Mouse (Mus musculus) ES-E14 (cell line): ENCODE results near the gene H2-T24. TPM values are rescaled to one million over a fixed set of nuclear protein-coding genes. Genes with fewer than 3 reads are reported as not detected.

Experiments
- DNase-seq: peaks from one replicate; pipeline ENCODE4 v3.0.0-alpha.2; 2013; ENCODE audit warnings: low read depth, low spot score
- H3K27ac ChIP-seq: 2 replicates; pipeline ENCODE4 v1.5.1; 2012; ENCODE audit warnings: low read depth, mild to moderate bottlenecking, low read length, moderate library complexity, mixed read lengths; ENCODE audit not compliant: poor library complexity, insufficient read depth, severe bottlenecking
- H3K36me3 ChIP-seq: 2 replicates; pipeline ENCODE4 v1.6.1; 2012; ENCODE audit warnings: mild to moderate bottlenecking, low read length, moderate library complexity, mixed read lengths; ENCODE audit not compliant: control insufficient read depth, poor library complexity, insufficient read depth, severe bottlenecking
- H3K4me1 ChIP-seq, 2 experiments: fragments of 150-350 bp in 1 of 2; sonication (generic) in 1 of 2; 2 replicates each; pipeline ENCODE4 v1.6.1; 2012; ENCODE audit warnings: low read length in 2 of 2, mild to moderate bottlenecking in 1 of 2, mixed read lengths in 1 of 2; ENCODE audit not compliant: control insufficient read depth in 2 of 2, insufficient read depth in 2 of 2, poor library complexity in 1 of 2
- H3K4me3 ChIP-seq, 2 experiments: fragments of 150-350 bp in 1 of 2; sonication (generic) in 1 of 2; 2 replicates each; pipeline ENCODE4 v1.5.1; 2012; ENCODE audit warnings: low read length in 2 of 2, low read depth in 1 of 2, mild to moderate bottlenecking in 1 of 2, mixed read lengths in 1 of 2; ENCODE audit not compliant: insufficient read depth in 1 of 2, poor library complexity in 1 of 2, severe bottlenecking in 1 of 2
- H3K9ac ChIP-seq: 2 replicates; pipeline ENCODE4 v1.6.1; 2012; ENCODE audit warnings: low read depth, mild to moderate bottlenecking, low read length, mixed read lengths; ENCODE audit not compliant: poor library complexity, insufficient read depth, severe bottlenecking
- H3K9me3 ChIP-seq: fragments of 150-350 bp; sonication (generic); 2 replicates; pipeline ENCODE4 v1.6.1; 2012; ENCODE audit warnings: low read depth, mild to moderate bottlenecking, low read length; ENCODE audit not compliant: control insufficient read depth, insufficient read depth
- CHD2 ChIP-seq: IDR thresholded peaks from 2 replicates; pipeline ENCODE4 v1.6.1; 2014; ENCODE audit warnings: mild to moderate bottlenecking, low read depth, low read length, inconsistent platforms
- HCFC1 ChIP-seq: IDR thresholded peaks from 2 replicates; pipeline ENCODE4 v1.6.1; 2012; ENCODE audit warnings: low read length, inconsistent platforms, borderline replicate concordance; ENCODE audit not compliant: insufficient read depth
- MAFK ChIP-seq: IDR thresholded peaks from 2 replicates; pipeline ENCODE4 v1.6.1; 2014; ENCODE audit warnings: mild to moderate bottlenecking, low read depth, low read length, inconsistent platforms; ENCODE audit not compliant: insufficient read depth
- ZC3H11A ChIP-seq: IDR thresholded peaks from 2 replicates; pipeline ENCODE4 v1.6.1; 2012; ENCODE audit warnings: low read depth, mild to moderate bottlenecking, inconsistent platforms, low read length, borderline replicate concordance
- ZNF384 ChIP-seq: IDR thresholded peaks from 2 replicates; pipeline ENCODE4 v1.6.1; 2012; ENCODE audit warnings: low read depth, low read length, inconsistent platforms
- in situ Hi-C, 2 experiments: fragments of 600-800 bp; cut with MboI; formaldehyde crosslinking; loops; one replicate each; pipeline ENCODE4 v1.15.1; 2025; ENCODE audit warnings: low sequenced_read_pairs in 2 of 2, inconsistent platforms in 1 of 2; ENCODE audit not compliant: unreplicated experiment in 2 of 2
- total RNA-seq: library from RNA; depleted of rRNA; stranded (reverse); fragments of 300-350 nt; gene quantifications from 2 replicates; pipeline ENCODE4 v1.2.3, GENCODE M21; 2012

The H2-T24 gene
- total RNA-seq, 1 experiment = not detected

DNA sequence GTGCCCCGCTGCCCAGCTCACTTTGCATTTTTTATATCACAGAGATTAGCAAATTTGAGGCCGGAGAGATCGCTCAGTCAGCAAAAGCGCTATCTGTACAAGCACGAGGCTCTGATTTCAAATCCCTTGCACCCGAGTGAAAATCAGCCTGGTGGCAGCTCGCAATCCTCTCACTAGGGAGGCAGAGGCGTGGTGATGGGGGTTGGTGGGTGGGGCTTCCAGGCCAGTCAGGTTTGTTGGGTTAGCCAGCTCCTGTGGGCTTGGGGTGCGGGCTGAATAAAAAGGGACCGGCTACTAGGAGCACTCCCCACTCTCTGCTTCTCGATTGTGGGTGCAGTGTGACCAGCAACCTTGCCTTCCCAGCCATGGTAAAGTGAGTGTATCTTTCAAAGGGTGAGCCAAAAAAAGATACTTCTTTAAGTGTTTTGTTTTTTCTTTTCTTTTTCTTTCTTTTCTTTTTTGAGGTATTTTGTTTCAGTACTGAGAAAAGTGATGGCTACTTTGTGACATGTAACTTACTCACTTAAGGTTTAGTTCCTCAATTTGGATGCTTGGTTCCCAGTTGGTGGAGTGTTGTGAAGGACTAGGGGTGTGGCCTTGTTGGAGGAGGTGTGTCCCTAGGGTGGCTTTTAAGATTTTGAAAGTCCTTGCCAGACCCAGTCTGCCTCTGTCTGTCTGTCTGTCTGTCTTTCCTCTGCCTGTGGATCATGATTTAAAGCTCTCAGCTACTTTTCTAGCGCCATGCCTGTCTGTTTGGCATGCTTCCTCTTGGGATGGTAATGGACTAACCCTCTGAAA lies 22.4 kb downstream of the H2-T24 start:
- Histone ChIP-seq H3K27ac (no peak overlapping the region), H3K4me1 (peaks cover 5 to 12% of the 10 kb centered on the region in 2 experiments), H3K36me3 (no peaks in the 10 kb centered on the region), H3K9ac (no peak overlapping the region), H3K4me3 (peak overlapping the region in 1 of 2 experiments; percentile 28; a peak in 1 of 4 replicates), H3K9me3 (no peaks in the 10 kb centered on the region)
- TF ChIP-seq ZNF384 (no peak), ZC3H11A (no peak), MAFK (no peak), CHD2 (no peak), HCFC1 (no peak)
- in situ Hi-C loops = loop anchor here (10.0 to 25.0 kb wide), 2 partner anchors 114 to 117 kb away; partner anchors contain the start of gene Gm19684 (in 1 of the 2)
- DNase-seq = no peak

DNA sequence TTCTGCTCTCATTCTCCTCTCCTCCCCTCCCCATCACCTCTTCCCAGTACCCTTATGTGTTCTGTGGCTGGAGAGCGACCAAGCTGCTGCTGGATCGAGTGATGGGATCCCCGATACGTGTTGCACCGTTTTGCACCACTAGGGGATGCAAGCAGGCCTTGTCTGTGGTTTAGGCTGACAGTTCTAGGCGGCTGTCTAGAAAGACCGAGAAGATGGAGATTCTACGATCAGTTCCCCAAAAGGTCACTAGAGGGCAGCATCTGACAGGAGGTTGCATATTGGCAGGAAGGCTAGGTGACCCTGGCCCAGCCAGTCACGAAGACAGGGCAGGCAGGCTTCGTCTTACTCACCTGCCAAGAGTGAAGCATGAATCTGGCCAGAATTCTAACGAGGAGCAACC lies 23.4 kb downstream of the H2-T24 start:
- Histone ChIP-seq H3K27ac (no peak overlapping the region), H3K4me1 (peaks cover 5 to 13% of the 10 kb centered on the region in 2 experiments), H3K4me3 (no peak overlapping the region), H3K9ac (no peak overlapping the region), H3K36me3 (no peaks in the 10 kb centered on the region), H3K9me3 (no peaks in the 10 kb centered on the region)
- in situ Hi-C loops = loop anchor here (10.0 to 25.0 kb wide), 2 partner anchors 115 to 118 kb away; partner anchors contain the start of gene Gm19684 (in 1 of the 2)
- peak; percentile 100 for DNase-seq
- TF ChIP-seq HCFC1 (peak; percentile 61; the same call in 1 of the 2 replicates), ZC3H11A (peak; percentile 68; the same call in 1 of the 2 replicates), MAFK (no peak), ZNF384 (0 out of 2 replicates have a peak, but pooled peaks have one; percentile 42), CHD2 (no peak)

DNA sequence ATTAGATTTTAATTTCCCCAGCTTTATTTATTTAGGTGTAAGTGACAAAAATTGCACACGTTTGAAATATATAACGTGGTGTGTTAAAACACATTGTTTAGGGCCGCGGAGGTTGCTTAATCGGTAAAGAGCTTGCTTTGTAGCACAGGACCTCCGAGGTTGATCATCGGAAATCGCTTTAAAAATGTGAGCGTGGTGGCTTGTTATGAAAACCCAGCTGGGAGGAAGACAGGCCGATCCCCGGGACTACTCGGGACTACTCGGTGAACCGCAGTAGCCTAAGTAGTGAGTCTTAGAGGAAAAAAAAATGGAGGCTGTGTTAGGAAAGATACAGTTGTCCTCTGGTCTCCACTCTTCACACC lies 25.5 kb downstream of the H2-T24 start:
- H3K27ac ChIP-seq = no peak overlapping the region
- peaks cover 5 to 8% of the 10 kb centered on the region in 2 experiments for H3K4me1 ChIP-seq
- H3K9me3 ChIP-seq = no peaks in the 10 kb centered on the region
- TF ChIP-seq HCFC1 (no peak), CHD2 (no peak), ZNF384 (no peak), MAFK (no peak), ZC3H11A (no peak)
- peak overlapping the region; percentile 77 for H3K9ac ChIP-seq
- DNase-seq = no peak
- in situ Hi-C loops = loop anchor here (10.0 to 25.0 kb wide), 2 partner anchors 117 to 120 kb away; partner anchors contain the start of gene Gm19684 (in 1 of the 2)
- H3K4me3 ChIP-seq = peak overlapping the region; percentile 74 to 93
- no peaks in the 10 kb centered on the region for H3K36me3 ChIP-seq

DNA sequence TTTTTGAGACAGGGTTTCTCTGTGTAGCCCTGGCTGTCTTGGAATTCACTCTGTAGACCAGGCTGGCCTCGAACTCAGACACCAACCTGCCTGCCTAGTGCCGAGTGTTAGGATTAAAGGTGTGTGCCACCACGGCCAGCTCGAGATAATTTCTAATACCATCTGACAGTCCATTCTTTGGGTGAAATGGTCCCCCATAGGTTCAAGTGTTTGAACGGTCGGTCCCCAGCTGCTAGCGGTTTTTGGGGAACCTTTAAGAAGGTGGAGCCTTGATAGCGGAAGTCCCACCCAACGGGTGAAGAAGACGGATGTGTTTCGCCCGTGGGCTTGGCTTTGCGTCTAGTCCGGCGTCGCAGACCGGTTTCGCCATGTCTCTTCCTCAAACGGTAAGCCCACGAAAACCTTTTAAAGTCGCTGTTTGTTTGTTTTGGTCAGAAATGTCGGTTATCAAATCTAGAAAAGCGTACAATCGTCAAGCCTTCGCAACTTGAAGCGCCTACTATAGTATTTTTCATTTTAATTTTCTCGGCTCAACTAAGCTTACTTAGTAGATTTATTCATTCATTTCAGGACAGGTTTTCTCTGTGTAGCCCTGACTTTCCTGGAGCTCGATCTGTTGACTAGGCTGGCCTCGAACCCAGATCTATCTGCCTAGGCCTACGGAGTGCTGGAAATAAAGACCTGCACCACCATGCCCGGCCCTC lies 26.0 kb downstream of the H2-T24 start:
- H3K4me1 ChIP-seq = peaks cover 5 to 8% of the 10 kb centered on the region in 2 experiments
- no peak overlapping the region for H3K27ac ChIP-seq
- no peaks in the 10 kb centered on the region for H3K36me3 ChIP-seq
- no peaks in the 10 kb centered on the region for H3K9me3 ChIP-seq
- no peak for DNase-seq
- peak overlapping the region; percentile 77 for H3K9ac ChIP-seq
- peak overlapping the region; percentile 74 to 93 for H3K4me3 ChIP-seq
- TF ChIP-seq ZC3H11A (no peak), HCFC1 (no peak), CHD2 (no peak)
- in situ Hi-C loops = loop anchor here (10.0 to 25.0 kb wide), 2 partner anchors 118 to 120 kb away; partner anchors contain the start of gene Gm19684 (in 1 of the 2)
